Mouse (Mus musculus) adrenal gland, adult 8-10 months (tissue): ENCODE results near the gene Tmem198b. TPM values are rescaled to one million over a fixed set of nuclear protein-coding genes. Genes with fewer than 3 reads are reported as not detected.
"Not testable (repeated sequence)": the region's sequence is repeated elsewhere in the genome, so short reads cannot be mapped to it uniquely, and the experiment has no call there.

Source experiments
- DNase-seq: peaks from one replicate; pipeline ENCODE4 v3.0.0; 2022
- total RNA-seq, 4 experiments: library from RNA; stranded (reverse); gene quantifications; 2 replicates each; pipeline ENCODE4 v1.2.4; 2022

Gene Tmem198b
- total RNA-seq, result 10 to 100 TPM in 2 of 4 experiments, 1 to 10 TPM in 2; 7.8 to 17.3 (median 12.6) TPM

DNA sequence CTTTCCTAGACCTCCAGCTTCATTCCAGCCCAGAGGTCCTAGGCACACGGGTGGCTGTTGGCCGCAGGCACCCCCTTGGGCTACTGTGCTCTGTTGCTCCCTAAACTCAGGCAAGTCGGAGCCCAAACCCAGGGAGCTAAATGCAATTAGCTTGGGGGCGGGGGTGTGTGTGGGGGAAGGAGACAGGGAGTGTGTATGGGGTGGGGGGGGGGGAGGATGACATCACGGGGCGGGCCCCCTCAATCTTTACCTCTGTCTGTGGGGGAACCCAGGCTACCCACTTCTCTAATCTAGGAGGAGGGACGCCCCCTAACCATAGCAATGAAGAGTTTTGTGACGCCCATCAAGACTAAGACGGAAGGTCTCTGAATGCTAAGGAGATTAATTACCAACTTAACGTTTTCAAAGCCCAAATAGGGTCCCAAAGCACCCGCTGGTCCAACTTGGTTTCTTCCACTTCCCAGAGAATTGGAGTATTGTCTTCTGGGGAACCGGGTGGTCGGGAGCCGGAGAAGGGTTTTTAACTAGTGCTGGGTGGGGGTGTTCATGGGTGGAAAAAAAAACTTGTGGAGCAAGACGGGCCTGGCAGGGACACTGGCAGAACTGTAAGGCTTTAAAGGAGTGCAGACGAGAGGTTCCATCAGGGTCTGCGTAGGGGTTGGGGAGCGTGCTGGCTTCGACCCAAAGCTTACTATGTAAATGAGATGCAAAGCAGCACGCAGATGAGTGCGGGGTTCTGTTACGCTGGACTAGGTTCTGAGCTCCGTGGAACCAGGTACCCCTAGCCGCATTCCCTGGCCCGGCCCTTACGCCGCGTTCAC, at the start of gene Tmem198b:
TSS of gene Tmem198b (minus strand) at position 100 of the 821 bp plus-strand sequence.
- DNase-seq, result peak; percentile 47

- DNase-seq, result no peak
These were observed 46.2 kb upstream of the Tmem198b start for GRCm38 (mm10) chr10:128850339-128850738.

DNA sequence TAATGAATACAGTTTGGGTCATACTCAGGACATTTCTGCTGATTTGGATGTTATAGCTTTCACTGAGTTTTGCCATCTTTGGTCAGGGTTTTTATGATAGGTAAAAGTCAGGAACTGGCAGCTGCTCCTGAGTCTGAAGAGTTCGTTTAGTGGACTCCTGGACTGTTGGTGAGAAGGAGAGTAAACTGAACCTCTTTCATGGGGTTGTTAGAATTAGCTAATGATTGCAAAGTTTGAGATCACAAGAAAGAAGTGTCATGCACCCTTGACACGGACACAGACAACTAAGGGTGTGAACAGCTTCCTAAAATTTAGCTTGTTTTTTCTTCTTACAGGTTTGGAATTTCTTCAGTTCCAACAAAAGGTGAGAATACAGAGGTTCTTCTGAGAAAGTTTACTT, 44.3 kb upstream of the Tmem198b start:
- DNase-seq, result no peak

GRCm38 (mm10) chr10:128846664-128847063, 42.5 kb upstream of the Tmem198b start:
- no peak for DNase-seq

DNA sequence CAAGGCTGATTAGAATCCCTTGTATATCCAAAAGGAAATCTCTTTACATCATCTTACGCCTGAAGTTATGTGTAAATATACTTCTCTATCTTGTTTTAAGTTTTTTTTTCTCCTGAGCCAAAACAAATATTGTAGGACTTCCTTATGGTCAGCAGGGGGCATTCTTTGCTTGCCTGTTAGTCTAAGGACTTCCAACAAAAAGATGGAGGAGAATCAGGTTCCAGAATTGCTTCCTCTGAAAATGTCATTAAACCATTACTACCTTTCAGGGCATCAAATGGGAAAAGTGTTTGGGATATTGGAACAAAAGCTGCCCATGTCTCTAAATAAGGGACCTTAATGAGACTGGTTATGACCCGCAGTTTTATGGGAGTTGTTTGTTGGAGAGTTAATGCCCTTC, 41.3 kb upstream of the Tmem198b start:
- DNase-seq, result no peak

GRCm38 (mm10) chr10:128843260-128843659, 39.1 kb upstream of the Tmem198b start:
- no peak for DNase-seq

- DNase-seq, result no peak
These were observed 36.4 kb upstream of the Tmem198b start for GRCm38 (mm10) chr10:128840612-128841011.

- no peak for DNase-seq
These were observed 35.3 kb upstream of the Tmem198b start for GRCm38 (mm10) chr10:128839434-128839833.

DNA sequence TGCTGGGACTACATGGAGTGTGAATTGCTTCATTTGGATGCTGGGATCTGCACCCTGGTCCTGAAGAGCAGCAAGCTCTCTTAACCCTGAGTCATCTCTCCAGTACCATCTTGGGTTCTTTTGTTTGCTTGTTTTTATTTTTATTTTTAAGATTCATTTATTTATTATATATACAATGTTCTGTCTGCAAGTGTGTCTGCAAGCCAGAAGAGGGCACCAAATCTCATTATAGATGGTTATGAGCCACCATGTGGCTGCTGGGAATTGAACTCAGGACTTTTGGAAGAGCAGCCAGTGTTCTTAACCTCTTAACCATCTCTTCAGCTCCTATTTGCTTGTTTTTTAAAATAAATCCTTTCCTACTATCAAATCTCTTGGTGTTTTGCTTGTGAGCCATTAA, 33.2 kb upstream of the Tmem198b start:
- DNase-seq, result no peak

GRCm38 (mm10) chr10:128823821-128824220, 19.7 kb upstream of the Tmem198b start:
- no peak for DNase-seq

DNA sequence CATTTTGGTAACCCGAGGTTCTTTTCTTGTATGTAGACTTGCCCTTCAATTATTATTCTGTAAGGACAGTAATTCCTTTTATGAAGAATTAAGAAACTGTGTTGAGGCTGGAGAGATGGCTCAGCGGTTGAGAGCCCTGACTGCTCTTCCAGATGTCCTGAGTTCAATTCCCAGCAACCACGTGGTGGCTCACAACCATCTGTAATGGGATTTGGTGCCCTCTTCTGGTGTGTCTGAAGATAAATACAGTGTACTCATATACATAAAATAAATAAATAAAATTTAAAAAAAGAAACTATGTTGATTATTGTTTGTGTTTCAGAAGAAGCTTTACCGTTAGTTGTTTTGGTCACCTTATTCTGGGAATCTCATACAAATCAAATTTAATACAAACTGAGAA, 18.9 kb upstream of the Tmem198b start:
- DNase-seq, result not testable (repeated sequence)

- no peak for DNase-seq
These were observed 18.0 kb upstream of the Tmem198b start for GRCm38 (mm10) chr10:128822135-128822534.

DNA sequence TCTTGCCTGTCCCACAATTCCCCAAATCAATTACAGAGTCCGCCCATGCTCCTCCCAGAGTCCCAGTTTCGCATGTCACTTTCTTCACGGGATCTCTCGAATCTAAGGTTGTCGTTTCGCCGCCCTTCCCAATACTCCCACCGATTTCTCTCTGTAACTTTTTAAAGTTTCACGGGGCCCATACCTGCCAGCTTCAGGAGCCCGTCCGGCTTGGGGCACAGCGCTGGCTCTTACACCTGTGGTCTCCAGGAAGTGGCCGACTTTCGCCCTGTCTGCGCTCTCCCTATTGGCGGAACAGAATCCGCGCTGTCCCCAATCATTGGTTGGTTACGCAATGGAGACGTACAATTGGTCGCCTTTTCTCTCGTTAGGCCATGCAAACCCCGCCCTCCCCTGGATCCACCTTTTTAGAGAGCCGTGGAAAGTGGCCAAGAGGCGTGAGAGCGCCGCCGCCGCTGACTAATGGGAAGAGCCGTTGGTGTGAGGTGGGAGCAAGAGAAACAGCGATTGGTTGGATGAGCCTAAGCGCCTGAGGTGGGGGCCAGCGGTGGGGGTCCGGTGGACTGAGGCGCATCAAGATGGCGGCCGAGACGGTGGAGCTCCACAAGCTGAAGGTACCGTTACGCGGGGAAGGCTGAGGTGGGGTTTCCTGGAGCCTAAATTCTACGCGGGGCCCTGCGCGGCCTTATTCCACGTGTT, 17.3 kb upstream of the Tmem198b start, which contains the start of gene Ormdl2:
TSS of gene Ormdl2 (minus strand) at position 288 of the 699 bp plus-strand sequence.
- peak; percentile 99 for DNase-seq

GRCm38 (mm10) chr10:128820217-128820616, 16.0 kb upstream of the Tmem198b start:
- DNase-seq, result no peak

GRCm38 (mm10) chr10:128817033-128817432, 12.9 kb upstream of the Tmem198b start, which contains the start of gene Sarnp:
TSS of gene Sarnp (plus strand) at chr10:128817333.
- no peak for DNase-seq

DNA sequence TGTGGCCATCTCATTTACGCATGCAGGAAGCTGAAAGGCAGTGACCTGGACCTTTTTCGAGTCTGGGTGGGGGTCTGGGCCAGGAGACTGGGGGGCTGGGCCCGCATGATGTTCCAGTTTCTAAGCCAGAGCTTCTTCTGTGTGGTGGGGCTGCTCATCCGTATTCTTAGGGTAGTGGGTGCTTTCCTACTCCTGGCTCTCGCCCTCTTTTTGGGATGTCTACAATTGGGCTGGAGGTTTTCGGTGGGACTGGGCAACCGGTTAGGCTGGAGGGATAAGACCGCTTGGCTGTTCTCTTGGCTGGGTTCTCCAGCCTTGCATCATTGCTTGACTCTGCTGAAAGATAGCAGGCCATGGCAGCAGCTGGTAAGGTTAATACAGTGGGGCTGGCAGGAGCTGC, 2.8 kb upstream of the Tmem198b start:
- DNase-seq, result no peak

DNA sequence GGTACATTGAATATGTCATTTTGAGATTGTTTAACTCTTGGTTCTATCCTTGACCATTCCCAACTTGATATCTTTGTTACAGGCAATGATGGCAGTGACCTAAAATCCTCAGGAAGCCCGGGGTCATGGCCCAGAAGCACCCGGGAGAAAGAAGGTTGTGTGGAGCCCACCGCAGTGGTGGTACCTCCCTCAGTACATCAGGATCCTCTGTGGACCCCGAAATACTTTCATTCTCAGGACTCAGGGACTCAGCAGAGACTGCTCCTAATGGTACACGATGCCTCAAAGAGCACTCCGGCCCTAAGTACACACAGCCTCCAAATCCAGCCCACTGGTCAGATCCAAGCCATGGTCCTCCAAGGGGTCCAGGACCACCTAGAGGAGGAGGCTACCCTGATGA, 1.9 kb upstream of the Tmem198b start:
- DNase-seq, result no peak

- peak; percentile 93 for DNase-seq
These were observed 1.2 kb upstream of the Tmem198b start for GRCm38 (mm10) chr10:128805092-128806000.

DNA sequence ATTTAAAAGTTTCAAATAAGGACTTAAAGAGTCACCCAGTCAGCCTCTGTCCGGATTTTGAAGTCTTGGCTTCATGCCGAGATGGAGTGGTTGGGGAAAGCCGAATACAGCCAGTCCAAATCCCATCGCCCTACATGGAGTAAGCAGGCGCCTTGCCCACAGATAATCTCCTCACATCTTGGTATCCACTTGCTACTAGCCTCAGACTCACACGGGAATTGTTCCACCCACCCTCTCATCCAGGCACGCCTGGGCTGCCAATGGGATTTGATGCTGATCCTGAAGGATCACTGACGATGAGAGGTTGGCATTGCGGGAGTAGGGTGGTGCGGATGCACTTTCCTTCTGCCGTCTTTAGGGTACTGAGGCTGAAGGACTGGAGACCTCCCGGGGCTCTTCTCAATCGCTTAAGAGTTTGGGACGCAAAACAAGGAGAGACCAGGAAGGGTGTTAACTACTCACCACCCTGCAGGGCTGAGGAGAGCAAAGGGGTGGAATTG, 349 bp downstream of the Tmem198b start, which contains the start of gene Dnajc14:
TSS of gene Dnajc14 (plus strand) at position 292 of the 500 bp plus-strand sequence.
- DNase-seq, result peak; percentile 51

DNA sequence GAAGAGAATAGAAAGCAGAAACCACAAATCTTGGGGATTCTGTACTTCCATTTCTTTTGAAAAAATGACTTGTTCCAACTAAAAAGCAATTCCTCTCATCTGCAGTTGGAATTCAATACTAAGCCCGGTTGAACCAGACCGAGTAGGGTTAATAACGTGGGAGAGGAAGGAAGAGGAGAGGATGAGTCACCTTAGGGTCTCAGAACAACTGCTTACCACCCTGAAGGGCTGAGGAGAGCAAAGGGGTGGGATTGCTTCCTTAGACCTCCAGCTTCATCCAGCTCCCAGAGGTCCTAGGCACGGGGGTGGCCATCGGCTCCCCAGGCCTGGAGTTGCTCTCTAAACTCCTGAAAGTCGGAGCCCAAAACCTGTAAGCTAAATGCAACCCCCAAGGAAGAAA, 809 bp downstream of the Tmem198b start:
- DNase-seq, result no peak

- no peak for DNase-seq
These were observed 1.2 kb downstream of the Tmem198b start for GRCm38 (mm10) chr10:128802956-128803355.

DNA sequence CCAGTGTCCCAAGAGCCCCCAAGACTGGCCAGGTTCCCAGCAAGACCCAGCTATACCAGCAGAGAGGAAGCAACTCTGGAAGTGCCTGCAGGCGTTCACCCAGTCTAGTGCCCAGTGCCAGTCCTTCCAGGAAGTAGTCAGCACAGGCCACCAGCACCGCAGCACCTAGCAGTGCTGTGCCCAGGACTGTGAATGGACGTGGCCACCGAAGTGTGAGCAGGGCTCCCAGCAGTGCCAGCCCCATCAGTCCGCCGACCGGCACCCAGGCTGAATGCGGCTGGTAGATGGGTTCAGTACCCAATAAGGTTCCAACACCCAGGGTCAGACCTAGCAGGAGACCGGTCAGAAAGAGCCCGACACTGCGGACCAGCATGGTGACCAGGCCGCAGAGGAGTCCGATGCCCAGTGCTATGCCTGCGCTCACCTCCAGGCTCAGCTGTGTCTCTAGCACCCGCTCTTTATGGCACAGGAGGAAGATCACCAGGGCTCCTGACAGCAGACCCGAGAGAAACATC, 2.1 kb downstream of the Tmem198b start:
- no peak for DNase-seq
